Mouse (Mus musculus): Measurements from ENCODE around the gene Grik3.

DNA sequence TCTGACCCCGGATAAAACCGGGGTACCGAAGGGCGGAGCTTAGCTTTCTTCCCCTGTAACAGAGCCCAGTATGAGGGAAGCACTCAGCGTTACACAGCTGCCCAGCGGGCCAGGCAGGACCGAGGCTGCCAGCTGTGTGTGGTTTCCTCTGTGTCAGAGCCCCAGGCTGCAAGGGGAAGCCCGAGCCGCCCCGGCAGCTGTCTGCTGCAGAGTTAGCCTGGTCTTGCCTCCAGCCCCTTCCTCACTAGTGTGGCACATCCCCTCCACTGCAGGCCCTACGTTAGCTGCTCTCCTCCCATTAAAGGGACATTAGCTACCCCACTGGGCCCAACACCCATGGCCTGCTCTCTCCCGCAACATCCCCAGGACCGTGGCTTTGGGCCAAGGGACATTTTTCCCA is 25.1 kb downstream of the Grik3 start:
- TF ChIP-seq EP300 (IDR thresholded peaks at IDR 0.05; ENCODE audit: low read depth) (no peak), CTCF (IDR thresholded peaks at IDR 0.05; ENCODE audit: low read depth) (no peak)
